Mouse (Mus musculus): ENCODE measurements around the gene Ajm1.

GRCm38 (mm10) chr2:25583120-25583481 lies 1.5 kb upstream of the Ajm1 start:
- TF ChIP-seq CTCF (IDR thresholded peaks at IDR 0.05; ENCODE audit: borderline replicate concordance, insufficient read depth, low read depth, low read length) (no peak), POLR2A (IDR thresholded peaks at IDR 0.05; ENCODE audit: borderline replicate concordance, insufficient read depth, low read length) (no peak)

Data from cerebellum, adult 2 months (tissue).